Mouse (Mus musculus) kidney, postnatal 25 days (tissue): ENCODE measurements around the gene Ksr1.

Source experiments
- DNase-seq, 2 experiments: peaks; one replicate each; pipeline ENCODE4 v3.0.0; 2021; ENCODE audit warnings: mixed read lengths in 2 of 2

Gene Ksr1

DNA sequence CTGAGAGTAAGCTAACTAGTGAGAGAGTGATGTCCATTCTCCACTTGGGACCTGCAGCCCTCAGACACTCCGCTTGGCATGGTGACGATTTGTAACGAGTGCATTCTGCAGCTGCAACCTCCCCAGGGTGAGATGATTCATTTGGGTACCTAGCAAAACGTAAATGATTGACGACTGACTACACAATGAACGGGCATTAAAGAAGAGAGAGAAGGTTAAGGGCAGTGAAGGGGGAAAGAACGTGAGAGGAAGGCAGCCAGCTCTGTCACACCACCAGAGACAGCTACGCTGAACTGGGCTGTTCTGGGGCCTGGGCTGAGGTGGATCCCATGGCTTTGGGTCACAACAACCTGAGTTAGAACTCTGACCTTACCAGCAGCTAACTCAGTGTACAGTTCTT, 81.9 kb downstream of the Ksr1 start:
- no peak for DNase-seq

DNA sequence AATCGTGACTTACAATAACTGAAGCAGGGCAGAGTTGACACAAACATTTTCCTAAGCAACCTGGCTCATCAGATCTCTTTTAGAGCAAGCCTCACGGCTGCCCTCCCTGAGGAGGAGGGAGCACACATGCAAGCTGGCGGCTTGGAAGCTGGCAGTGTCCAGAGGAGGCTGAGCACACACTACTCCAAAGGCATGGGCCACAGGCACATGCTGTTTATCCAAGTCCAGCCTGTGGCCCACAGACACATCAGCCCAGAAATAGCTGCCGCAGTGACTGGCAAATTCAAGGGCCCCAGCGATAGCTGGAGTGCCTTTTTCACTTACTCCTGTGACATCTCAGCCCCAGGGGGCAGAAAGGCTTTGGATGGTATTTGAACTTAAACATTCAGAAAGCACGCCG, 82.6 kb downstream of the Ksr1 start:
- DNase-seq, result no peak

DNA sequence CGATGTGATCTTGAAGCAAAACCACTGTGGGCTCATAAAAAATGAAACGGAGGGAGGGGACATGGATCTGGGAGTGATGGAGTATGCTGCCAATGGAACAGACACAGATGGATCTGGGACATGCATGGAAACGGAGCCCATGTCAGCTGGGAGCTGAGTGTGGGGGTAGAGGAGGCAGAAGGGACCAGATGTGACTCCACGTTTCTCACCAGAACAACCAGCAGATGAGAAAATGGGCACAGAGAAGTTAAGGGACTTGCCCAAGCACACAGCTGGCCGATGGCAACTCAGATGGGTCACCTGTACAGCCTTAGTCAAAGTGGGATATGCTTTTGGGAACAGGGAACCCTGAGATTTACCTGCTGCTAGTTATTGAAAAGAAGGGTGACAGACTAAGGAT, 83.3 kb downstream of the Ksr1 start:
- DNase-seq, result no peak

DNA sequence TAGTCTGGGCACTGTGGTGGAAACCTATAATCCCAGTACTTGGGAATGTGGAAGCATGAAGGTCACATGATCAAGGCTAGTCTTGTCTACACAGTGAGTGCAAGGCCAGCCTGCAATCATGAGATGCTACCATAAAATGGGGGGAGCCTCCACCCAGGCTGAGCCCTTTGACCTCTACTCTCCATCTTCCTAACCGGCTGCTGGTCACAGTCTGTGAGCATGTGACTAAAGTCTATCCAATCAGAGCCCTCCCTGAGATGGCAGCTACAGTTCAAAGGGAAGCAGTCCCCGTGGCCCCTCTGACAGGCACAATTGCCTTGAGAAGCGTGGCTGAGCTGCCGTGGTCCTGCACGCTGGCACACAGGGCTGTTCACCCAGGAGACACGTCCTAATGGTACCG, 84.4 kb downstream of the Ksr1 start:
- DNase-seq, result no peak

DNA sequence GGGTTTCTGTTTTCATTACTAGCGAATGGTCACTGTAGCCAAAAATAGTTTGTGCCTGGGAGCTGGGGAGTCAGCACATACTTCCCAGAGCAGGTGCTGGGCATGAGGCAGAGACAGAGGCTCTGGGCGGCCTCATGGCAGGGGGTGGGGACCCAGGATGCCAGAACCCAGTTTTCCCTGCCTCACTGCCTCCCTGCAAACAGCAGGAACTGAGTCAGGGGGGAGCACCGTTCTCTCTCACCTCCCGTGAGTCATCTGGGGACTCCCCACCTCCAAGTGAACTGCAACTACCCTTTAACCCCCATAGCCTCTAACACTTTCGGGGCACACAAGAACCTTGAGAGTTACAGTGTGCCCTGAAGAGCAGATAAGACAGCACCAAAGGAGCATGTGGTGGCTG, 86.4 kb downstream of the Ksr1 start:
- DNase-seq, result no peak

DNA sequence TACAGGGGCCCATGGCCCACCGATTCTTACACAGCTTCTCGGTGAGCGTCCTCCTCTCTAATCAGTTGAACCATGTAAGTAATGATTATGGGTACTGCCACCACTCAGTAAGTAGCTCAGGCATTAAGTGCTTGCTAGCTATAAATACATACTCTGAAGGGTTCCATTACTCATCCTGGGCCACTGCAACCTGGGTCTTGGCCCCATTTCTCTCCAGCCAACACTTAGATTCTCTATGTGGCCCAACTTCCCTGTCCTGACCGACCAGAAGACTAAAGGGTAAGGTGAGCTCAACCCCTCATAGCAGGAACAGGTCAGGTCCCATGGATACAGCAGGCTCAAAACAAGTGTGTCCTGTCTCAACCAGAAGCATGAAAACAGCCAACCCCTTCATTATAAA, 87.1 kb downstream of the Ksr1 start:
- DNase-seq, result no peak

DNA sequence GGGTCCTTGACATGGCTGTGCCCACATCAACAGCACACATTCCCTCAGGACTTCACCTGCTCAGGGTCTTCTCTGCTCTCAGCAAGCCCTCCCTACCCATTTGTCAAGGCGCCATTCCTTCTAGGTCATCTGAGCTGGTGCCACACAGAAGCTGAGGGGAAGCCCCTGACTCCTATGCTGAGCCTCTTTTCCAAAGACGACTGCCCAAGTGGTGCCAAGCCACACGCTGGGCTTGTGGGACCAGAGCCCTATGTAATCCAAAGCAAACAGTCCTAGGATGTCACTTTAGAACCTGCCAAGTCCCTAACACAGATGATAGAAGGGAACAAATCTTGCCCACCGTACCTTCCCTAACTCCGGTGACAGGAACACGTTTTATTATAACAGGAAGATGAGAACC, 87.6 kb downstream of the Ksr1 start:
- DNase-seq, result no peak

DNA sequence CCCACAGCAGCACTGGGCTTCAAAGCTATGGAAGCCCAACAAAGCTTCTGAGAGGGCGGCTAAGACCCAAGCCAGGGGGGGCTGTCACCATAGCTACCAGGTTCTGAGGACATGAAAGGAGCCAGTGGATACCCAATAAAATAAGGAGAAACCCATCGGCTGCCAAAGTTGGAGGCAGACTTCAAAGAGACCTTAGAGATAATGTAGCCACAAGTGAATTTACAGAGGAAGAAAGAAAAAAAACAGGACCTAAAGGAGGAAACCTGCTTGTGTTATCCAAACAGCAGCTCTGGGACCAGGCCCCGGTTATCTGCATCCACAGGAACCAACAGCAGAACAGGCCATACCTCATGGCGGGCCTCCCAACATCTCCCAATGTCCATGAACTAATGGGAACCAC, 88.4 kb downstream of the Ksr1 start:
- no peak for DNase-seq

DNA sequence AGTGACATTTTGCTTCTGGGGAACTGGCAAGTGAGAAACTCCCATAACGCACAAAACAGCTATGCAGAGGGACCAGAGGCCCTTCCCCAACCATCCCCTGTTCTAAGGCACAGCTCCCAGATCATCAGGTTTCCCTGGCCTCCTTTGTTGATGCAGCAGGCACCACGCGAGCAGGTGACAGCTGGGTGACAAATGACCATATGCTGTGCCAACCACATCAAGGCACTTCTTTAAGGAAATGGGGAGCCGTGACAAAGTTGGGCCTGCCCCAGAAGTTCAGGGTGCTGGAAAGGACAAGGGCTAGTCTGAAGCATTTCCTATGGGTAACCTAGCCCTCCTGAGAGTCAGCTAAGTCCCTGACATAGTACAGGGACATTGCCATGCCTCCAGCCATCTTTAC, 89.3 kb downstream of the Ksr1 start:
- DNase-seq, result no peak

DNA sequence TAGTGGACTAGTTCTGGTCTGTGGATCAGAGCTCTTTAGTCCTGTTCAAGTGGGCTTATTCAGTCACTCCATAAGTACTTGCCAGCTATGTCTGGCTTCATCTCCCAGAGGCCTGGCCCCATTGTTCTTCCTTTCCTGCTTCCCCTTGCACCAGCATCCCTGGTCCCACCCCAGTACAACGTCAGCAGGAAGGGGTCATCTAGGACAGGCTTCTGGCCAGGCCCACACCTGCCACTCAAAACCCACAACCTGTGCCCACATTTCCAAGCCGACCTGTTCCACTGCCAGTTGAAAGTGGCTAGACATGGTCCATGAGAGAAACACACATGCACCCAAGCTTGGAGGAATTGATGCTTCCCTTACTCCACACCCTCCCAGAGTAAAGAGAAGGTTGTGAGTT, 90.2 kb downstream of the Ksr1 start:
- peak; percentile 29 to 55 for DNase-seq

DNA sequence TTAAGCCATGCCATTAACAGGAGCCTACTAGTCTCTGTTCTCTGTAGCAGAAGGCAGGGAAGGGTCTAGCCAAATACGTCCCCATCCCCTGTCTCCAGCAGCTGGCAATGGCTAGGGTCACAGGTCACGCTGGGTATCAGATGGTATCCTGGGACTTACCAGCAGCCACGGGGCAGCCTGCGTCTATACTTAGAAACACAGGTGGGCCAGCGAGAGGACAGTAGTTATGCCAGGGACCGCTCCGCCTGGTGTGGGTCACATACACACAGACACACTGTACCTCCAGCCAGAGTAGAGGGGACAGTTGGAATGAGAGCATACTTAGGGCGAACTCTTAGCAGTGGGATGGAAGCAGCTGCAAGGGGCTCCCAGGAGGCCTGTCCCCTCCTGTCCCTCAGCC, 91.0 kb downstream of the Ksr1 start:
- no peak for DNase-seq

DNA sequence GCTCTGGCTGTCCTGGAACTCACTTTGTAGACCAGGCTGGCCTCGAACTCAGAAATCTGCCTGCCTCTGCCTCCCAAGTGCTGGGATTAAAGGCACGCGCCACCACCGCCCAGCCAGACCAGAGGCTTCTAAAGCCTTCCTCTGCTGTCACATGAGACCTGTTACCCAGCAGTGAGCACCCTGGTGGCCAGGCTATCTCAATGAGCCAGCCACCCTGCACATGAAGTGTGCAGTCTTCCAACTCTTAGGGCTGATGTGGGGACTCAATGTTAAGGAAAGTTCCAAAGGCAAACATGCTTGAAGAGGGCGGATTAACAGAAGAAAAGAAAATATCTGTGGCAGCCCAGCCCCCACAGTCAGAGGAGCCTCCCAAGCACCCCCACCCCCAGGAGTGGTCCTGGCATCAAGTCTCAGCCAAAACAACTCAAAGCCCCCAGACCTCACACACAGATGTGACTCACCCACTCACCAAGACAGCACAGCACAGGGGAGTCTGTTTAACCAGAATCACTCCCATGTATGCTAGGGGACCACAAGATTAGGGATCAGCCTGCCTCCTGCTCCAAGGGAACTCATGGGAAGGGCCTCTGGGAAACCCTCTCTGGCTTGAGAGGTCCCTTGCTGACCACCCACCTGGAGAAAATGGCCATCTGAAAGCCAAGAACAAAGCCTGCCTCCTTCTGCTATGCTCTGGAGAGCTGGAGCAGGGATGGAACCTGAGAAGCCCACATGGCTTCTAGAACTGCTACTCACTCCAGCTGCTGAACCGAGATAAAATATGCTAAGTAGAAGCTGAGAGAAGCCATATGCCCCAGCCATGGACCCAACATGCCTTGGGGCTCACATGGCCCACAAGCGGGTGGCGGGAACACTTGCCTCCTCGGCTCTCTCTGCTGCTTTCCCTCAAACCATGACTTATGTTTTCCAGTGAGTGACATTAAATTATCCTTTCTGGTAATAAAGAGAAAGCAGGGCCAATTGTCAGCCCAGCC, 91.8 kb downstream of the Ksr1 start:
- no peak for DNase-seq

DNA sequence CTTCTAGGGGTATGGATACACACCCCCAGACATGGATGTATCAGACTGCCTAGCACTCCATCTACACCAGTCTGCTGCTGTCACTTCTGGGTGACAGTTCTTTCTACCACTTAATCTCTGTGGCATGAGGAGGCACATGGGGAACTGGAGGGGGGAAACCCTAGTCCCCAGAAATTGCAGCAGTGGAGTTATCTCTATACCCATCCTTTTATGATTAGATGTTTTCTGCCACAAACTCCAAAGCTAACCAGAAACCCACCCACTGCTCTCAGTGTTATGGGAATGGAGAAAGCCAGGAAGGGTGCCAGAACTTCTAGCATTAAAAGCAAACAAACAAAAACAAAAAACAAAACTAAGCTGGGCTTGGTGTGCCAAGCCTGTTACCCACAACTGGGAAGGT, 92.8 kb downstream of the Ksr1 start:
- DNase-seq, result no peak

DNA sequence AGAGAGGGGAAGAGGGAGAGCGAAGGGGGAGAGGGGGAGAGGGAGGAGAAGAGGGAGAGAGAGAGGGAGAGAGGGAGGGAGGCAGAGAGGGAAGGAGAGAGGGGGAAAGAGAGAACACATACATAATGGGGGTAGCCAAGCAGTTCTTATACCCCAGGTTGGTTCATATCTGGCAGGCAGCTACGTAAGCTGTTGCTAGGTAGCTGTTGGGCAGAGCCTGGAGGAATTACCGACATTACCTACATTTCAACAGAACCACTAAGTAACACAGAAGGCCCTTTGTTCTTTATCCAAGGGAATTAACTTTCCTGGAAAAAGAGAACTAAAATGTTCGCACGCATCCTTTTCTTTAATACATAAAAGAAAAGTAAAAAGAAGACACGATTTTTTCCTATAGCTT, 93.4 kb downstream of the Ksr1 start:
- no peak for DNase-seq

DNA sequence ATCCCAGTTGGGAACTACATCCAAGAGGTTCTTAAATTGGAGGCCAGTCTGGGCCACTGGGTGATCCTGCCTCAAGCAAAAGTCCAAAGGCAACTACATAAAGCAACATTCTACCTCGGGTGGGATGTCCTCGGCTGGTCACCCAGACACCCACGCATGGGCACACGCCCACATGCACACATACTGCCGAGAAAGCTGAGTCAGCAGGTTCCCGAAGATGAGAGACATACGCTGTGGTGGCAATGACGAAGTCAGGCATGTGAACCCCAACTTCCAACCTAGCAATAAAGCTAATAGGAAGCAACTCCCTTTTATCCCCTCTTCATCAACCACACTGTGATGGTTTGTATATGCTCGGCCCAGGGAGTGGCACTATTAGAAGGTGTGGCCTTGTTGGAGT, 94.7 kb downstream of the Ksr1 start:
- DNase-seq, result no peak

DNA sequence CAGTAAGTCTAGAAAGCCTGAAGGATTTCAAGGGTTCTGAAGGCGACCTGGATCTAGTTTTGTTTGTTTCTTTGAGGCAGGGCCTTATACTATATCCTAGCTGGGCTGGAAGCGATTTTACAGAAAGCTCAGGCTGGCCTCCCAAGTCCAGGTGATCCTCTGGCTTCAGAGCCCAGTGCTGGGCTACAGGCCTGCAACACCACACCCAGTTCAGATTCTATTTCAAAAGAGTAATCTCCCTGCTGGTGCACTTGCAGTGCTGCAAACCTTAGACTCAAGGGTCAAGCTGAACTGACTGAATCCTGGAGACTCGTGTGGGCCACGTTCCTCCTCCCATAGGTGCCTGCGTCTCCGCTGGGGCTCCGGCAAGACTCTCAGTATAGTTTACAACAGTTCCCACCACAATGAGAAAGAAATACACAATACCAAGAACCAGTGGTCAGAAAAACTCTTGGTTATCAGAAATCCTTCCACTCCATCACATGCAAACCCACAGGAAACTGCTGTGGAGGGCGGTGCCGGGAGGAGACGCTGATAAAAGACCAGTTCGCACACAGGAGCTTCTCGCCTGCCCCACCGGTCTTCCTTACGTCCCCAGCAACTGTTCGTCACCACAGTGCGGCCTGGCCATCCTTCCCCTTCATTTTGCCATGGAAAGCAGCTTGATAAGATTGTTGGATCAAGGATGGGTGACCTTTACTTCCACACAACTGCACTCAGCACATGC, 95.3 kb downstream of the Ksr1 start:
- DNase-seq, result no peak

DNA sequence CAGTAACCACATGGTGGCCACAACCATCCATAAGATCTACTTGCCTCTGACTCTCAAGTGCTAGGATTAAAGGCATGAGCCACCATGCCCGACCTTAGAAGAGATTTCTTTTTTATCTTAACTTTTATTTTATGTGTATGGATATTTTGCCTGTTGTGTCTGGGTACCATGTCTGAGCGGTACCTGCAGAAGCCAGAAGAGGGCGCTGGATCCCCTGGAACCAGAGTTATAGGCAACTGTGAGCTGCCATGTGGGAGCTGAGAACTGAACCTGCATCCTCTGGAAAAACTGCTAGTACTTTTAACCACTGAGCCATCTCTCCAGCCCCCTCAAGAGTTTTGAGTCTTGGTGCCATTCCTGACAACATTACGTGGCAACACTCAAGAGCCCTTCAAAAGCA, 97.3 kb downstream of the Ksr1 start:
- no peak for DNase-seq

DNA sequence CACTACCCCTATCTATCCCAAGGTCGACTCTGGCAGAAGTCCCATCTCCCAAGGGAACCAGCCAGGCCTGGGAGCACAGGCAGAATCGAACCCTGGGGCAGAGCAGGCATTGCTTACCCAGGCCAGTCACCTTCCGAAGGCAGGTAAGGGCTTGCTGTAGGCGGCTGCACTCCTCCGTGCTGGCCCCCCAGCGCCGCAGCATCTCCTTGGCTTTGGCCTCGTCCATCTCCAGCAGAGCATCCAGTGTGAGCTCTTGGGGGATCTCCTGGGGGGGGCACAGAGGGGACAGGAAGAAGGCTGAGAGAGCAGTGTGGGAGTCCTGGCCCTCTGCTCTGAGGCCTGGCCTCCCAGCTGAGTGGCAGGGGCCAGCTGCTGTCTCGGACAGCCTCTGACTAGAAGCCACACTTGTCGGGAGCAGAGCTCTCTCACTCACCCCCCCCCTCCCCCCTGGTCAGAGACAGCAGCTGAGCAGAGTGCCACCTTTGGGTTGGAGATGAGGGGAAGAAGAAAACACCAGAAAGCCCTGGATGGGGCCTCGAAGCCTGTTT, 99.0 kb downstream of the Ksr1 start:
- DNase-seq, result no peak

DNA sequence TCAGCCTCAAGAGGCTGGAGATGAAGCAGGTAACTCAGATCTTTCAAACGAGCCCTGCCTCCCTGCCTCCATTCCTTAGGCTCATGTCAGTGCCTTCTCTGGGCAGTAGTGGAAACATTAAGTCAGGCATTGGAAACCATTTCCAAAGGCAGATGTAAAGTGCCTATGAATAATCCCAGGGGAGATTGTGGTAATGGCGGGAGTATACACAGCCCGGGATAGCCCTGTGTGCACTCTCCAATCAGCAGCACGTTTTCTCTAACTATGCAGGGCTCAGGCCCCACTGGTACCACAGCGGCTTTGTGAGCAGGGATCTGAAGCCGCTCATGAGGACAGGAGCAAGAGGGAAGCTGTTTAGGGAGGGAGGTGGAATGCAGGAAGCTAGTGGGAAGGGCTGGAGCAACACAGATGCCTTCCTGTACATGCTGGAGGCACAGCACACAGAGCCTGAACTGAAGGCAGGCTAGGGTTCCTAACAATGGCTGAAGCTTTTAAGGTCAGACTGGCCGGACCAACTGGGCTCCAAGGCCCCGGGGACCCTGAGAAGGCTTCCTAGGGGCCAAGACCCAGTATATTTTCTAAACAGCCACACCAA, 99.5 kb downstream of the Ksr1 start:
- DNase-seq, result no peak

DNA sequence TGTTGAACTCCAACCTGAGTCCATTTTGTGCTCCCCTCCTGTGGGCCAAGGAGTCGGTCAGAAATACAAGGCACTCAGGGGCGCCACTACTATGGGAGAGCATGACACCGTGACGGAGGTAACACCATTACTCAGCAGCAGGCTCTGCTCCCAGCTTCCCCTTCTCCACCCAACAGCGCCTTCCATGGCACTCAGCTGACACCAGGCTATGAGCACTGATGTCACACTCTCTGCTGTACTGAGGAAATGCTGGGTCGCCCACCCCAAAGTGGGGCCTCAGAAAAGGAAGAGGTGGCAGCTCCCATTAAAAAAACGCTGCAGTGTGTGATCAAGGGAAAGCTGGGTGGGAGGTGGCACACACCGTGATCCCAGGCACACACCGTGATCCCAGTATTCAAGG, 101.0 kb downstream of the Ksr1 start:
- no peak for DNase-seq

DNA sequence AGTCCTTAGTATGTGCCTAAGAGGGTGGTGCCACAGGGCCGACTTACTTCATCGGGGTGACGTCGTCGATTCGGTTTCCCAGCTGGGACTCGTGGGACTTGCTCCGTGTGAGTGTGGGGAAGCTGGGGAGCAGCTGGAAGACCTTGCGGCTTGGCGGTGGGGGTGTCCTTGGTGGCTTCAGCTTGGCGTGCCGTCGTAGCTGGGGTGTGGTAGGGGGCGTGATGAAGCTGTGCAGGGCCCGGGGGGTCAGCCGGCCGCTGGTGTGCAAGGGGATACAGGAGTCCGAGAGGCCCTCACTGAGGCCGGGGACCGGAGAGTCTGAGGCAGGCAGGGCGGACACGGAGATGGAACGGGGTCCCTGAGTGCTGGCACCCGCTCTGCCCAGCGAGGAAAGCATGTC, 101.4 kb downstream of the Ksr1 start:
- no peak for DNase-seq

DNA sequence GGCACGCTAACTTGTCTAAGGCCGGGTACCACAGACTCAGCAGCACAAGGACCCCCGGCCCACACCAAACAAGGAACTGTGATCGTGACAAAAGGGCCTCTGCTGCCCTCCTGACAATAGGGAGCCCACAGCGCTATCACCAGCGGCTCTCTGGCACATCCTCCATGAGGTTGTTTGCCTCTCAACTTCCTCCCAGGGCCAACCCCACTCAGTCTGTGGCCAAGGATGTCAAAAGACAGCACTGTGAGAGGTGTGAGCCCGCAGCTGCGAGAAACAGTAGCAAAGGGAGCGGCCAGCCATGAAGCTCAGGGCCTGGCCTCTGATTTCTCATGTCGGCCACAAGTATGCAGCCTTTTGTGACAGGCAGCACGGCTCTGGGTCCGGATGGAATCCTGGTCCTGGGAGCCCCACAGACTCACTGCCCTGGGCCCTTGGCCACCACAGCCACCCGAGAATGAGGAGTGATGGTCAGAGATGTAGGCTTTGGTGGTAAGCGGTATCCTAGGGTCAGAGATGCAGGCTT, 104.2 kb downstream of the Ksr1 start:
- DNase-seq, result no peak

DNA sequence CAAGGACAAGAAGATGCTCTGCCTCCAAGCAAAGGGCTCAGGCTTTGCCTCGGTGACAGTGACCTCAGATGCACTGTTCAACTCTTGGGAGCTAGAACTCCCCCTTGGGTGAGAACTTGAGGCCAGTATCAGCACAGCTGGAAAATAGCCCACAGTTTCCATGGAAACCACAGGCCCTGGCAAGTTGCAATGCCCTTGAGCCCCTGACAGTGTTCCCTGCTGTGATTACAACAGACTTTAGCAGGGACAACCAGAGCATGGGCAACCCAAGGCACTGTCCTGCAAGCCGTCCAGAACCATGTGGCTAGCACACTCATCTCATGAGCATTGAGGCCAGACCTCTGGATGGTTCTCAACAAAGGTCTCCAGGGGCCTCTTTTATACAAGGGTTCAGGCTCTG, 106.7 kb downstream of the Ksr1 start:
- peak; percentile 49 to 68 for DNase-seq
